Mouse (Mus musculus): Measurements from ENCODE around the gene Slu7. TPM values are rescaled to one million over a fixed set of nuclear protein-coding genes. Genes with fewer than 3 reads are reported as not detected.

The Slu7 gene
- polyA plus RNA-seq, 2 experiments: 15.5 to 48.2 TPM

GRCm38 (mm10) chr11:43424386-43424785 is 9.2 kb upstream of the Slu7 start:
- Histone ChIP-seq H3K4me2 (replicated peaks; ENCODE audit: low read depth, low read length, severe bottlenecking) (no peak overlapping the region), H3K9me3 (ENCODE audit: control insufficient read depth, low read length) (no peaks in the 10 kb centered on the region), H3K36me3 (ENCODE audit: control insufficient read depth, insufficient read depth, low read length) (peaks cover 6% of the 10 kb centered on the region; the same call in 1 of the 2 replicates), H3K27me3 (ENCODE audit: control insufficient read depth, insufficient read depth, low read length) (no peaks in the 10 kb centered on the region), H3K4me3 (replicated peaks; ENCODE audit: low read length) (no peak overlapping the region), H3K9ac (ENCODE audit: low read depth, low read length, severe bottlenecking) (no peak overlapping the region), H3K27ac (replicated peaks; ENCODE audit: low read depth, low read length) (no peak overlapping the region), H3K4me1 (ENCODE audit: control insufficient read depth, insufficient read depth, low read length) (no peaks in the 10 kb centered on the region)
- WGBS: 78% methylated on average over 5 of the region's 5 CpGs
- ATAC-seq (ENCODE audit: low FRiP score, low read depth) (no peak), DNase-seq (ENCODE audit: low spot score) (no peak)
- no peak for TF ChIP-seq POLR2A (IDR thresholded peaks at IDR 0.05; ENCODE audit: borderline replicate concordance, extremely low read depth, insufficient read depth, insufficient read length)

GRCm38 (mm10) chr11:43425166-43425709 is 8.3 kb upstream of the Slu7 start:
- Histone ChIP-seq H3K36me3 (ENCODE audit: control insufficient read depth, insufficient read depth, low read length) (peaks cover 6% of the 10 kb centered on the region; the same call in 1 of the 2 replicates), H3K9me3 (ENCODE audit: control insufficient read depth, low read length) (no peaks in the 10 kb centered on the region), H3K27ac (replicated peaks; ENCODE audit: low read depth, low read length) (no peak overlapping the region), H3K9ac (ENCODE audit: low read depth, low read length, severe bottlenecking) (no peak overlapping the region; the same call in 1 of the 2 replicates), H3K4me1 (ENCODE audit: control insufficient read depth, insufficient read depth, low read length) (no peaks in the 10 kb centered on the region), H3K4me3 (replicated peaks; ENCODE audit: low read length) (peak overlapping the region; percentile 60), H3K27me3 (ENCODE audit: control insufficient read depth, insufficient read depth, low read length) (no peaks in the 10 kb centered on the region), H3K4me2 (replicated peaks; ENCODE audit: low read depth, low read length, severe bottlenecking) (peak overlapping the region; percentile 50)
- WGBS: 95% methylated on average over 9 of the region's 9 CpGs
- DNase-seq (ENCODE audit: low spot score) (no peak), ATAC-seq (ENCODE audit: low FRiP score, low read depth) (no peak)
- no peak for TF ChIP-seq POLR2A (IDR thresholded peaks at IDR 0.05; ENCODE audit: borderline replicate concordance, extremely low read depth, insufficient read depth, insufficient read length)

DNA sequence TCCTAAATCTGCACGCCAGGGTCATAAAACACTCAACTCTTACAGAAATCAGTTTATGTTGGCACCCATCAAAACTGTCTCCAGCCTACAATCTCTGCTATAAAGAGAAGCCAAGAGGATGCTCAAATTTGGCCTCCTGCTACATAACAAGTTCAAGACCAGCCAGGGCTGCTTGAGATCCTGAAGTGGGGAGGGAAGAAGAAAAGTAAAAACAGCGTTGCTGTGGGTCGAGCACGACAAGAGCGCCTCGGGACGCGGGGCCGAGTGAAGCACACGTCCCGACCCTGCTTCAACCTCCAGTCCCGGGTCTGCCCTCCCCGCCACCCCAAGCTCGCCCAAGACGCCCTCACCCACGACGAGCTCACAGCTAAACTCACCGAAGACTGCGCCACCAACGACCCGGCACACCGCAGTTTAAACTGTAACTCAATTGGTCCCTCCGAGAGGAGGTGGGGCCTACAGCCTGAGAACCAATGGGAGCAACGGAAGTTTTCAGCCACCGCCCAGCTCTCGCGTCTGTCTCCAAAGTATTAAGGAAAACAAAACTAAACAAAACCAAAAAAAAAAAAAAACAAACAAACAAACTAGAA is 7.6 kb upstream of the Slu7 start, which contains the start of gene Pttg1:
TSS of gene Pttg1 (minus strand) at position 428 of the 590 bp plus-strand sequence.
- peak within 1 kb of the TSS; percentile 50 for H3K4me2 ChIP-seq (replicated peaks; ENCODE audit: low read depth, low read length, severe bottlenecking)
- H3K36me3 ChIP-seq (ENCODE audit: control insufficient read depth, insufficient read depth, low read length): peaks cover 6% of the 10 kb centered on the region; the same call in 1 of the 2 replicates
- no peaks in the 10 kb centered on the region for H3K27me3 ChIP-seq (ENCODE audit: control insufficient read depth, insufficient read depth, low read length)
- ATAC-seq (ENCODE audit: low FRiP score, low read depth) (peak; percentile 99), DNase-seq (ENCODE audit: low spot score) (peak; percentile 91)
- 0 out of 2 replicates have a peak within 1 kb of the TSS, but pooled peaks have one; percentile 14 for H3K27ac ChIP-seq (replicated peaks; ENCODE audit: low read depth, low read length)
- peak within 1 kb of the TSS; percentile 62 for H3K9ac ChIP-seq (ENCODE audit: low read depth, low read length, severe bottlenecking)
- H3K4me3 ChIP-seq (replicated peaks; ENCODE audit: low read length): peak within 1 kb of the TSS; percentile 60
- peak; percentile 62; the same call in 1 of the 2 replicates for TF ChIP-seq POLR2A (IDR thresholded peaks at IDR 0.05; ENCODE audit: borderline replicate concordance, extremely low read depth, insufficient read depth, insufficient read length)
- 3% methylated on average over 20 of the region's 27 CpGs for WGBS
- no peaks in the 10 kb centered on the region for H3K9me3 ChIP-seq (ENCODE audit: control insufficient read depth, low read length)
- H3K4me1 ChIP-seq (ENCODE audit: control insufficient read depth, insufficient read depth, low read length): no peaks in the 10 kb centered on the region

- Histone ChIP-seq H3K4me2 (replicated peaks; ENCODE audit: low read depth, low read length, severe bottlenecking) (peak overlapping the region; percentile 42), H3K4me1 (ENCODE audit: control insufficient read depth, insufficient read depth, low read length) (no peaks in the 10 kb centered on the region), H3K9ac (ENCODE audit: low read depth, low read length, severe bottlenecking) (peak overlapping the region; percentile 8; the same call in 1 of the 2 replicates), H3K4me3 (replicated peaks; ENCODE audit: low read length) (peak overlapping the region; percentile 60), H3K27me3 (ENCODE audit: control insufficient read depth, insufficient read depth, low read length) (no peaks in the 10 kb centered on the region), H3K36me3 (ENCODE audit: control insufficient read depth, insufficient read depth, low read length) (peaks cover 4% of the 10 kb centered on the region; the same call in 1 of the 2 replicates), H3K27ac (replicated peaks; ENCODE audit: low read depth, low read length) (0 out of 2 replicates have a peak overlapping the region, but pooled peaks have one; percentile 14), H3K9me3 (ENCODE audit: control insufficient read depth, low read length) (no peaks in the 10 kb centered on the region)
- 16% methylated on average over 7 of the region's 7 CpGs for WGBS
- no peak for TF ChIP-seq POLR2A (IDR thresholded peaks at IDR 0.05; ENCODE audit: borderline replicate concordance, extremely low read depth, insufficient read depth, insufficient read length)
- ATAC-seq (ENCODE audit: low FRiP score, low read depth): peak; percentile 27; the same call in 1 of the 2 replicates
- DNase-seq (ENCODE audit: low spot score): no peak
Observed at GRCm38 (mm10) chr11:43426414-43426884, 7.1 kb upstream of the Slu7 start.

DNA sequence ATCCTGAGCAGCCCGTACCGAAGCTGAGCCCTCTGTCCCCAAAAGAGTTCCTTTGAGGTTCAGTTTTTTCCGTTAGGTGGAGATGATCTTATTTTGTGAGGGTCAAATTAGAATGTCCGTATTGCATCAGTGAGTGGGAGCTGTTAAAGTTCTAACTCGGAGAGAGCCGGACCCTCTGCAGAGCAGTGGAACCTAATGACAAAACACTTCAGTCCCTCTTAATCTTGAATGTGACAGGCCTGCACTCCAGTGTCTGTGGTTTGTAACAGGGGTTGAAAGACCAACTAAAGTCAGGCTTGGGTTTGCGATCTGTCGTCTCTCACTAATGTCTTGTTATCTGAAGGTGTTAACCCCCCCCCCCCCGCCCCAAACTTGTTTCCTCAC is 472 bp downstream of the Slu7 start:
- DNase-seq (ENCODE audit: low spot score) (no peak), ATAC-seq (ENCODE audit: low FRiP score, low read depth) (no peak)
- Histone ChIP-seq H3K4me2 (replicated peaks; ENCODE audit: low read depth, low read length, severe bottlenecking) (peak overlapping the region; percentile 59), H3K9me3 (ENCODE audit: control insufficient read depth, low read length) (no peaks in the 10 kb centered on the region), H3K4me3 (replicated peaks; ENCODE audit: low read length) (peak overlapping the region; percentile 90), H3K9ac (ENCODE audit: low read depth, low read length, severe bottlenecking) (peak overlapping the region; percentile 77), H3K4me1 (ENCODE audit: control insufficient read depth, insufficient read depth, low read length) (peaks cover 8% of the 10 kb centered on the region; the same call in 1 of the 2 replicates), H3K27me3 (ENCODE audit: control insufficient read depth, insufficient read depth, low read length) (no peaks in the 10 kb centered on the region), H3K36me3 (ENCODE audit: control insufficient read depth, insufficient read depth, low read length) (peaks cover 19% of the 10 kb centered on the region), H3K27ac (replicated peaks; ENCODE audit: low read depth, low read length) (no peak overlapping the region)
- no peak for TF ChIP-seq POLR2A (IDR thresholded peaks at IDR 0.05; ENCODE audit: borderline replicate concordance, extremely low read depth, insufficient read depth, insufficient read length)
- 2% methylated on average over 9 of the region's 9 CpGs for WGBS

Measured in limb, embryonic 14.5 days (tissue).